Mouse (Mus musculus) thymus, adult 2 months (tissue): ENCODE data around the gene Tcf25.

ENCODE experiments used
- CTCF ChIP-seq: fragments of 200-500 bp; IDR thresholded peaks from 2 replicates; pipeline ENCODE4 v1.5.1; 2012; ENCODE audit warnings: mild to moderate bottlenecking, control low read depth, low read length, moderate library complexity, borderline replicate concordance; ENCODE audit not compliant: control insufficient read depth, poor library complexity, insufficient read depth; ENCODE audit errors: extremely low read depth
- POLR2A ChIP-seq: fragments of 200-500 bp; IDR thresholded peaks from 2 replicates; pipeline ENCODE4 v1.6.1; 2012; ENCODE audit warnings: mild to moderate bottlenecking, low read length, control low read depth, moderate library complexity; ENCODE audit not compliant: control insufficient read depth, poor library complexity, insufficient read depth; ENCODE audit errors: extremely low read depth

DNA sequence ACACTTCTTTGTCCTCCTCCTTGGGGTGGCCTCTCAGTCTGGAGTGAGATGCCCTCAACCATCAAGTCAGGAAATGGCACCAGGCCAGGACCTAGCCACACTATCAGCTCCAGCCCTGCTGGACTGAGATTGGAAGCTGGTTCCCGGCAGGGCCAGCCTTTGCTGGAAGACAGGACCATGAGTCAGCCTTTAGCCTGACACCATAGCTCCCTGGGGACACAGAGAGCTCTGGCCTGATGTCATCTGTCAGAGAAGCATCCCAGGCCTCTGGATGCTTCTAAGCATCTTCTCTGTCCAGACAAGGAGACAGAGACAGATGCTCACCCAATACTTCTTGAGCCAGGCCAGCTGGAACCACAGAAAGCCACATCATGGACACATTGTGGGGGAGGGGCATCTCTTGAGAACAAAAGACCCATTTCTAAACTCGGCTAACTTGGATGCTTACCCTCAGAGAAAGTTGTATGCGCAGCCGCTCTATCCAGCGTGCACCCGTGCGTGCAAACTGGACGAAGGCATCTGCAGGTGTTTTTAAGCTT lies 36.6 kb downstream of the Tcf25 start:
- TF ChIP-seq POLR2A, result no peak
- no peak for TF ChIP-seq CTCF
